Mouse (Mus musculus): ENCODE measurements around the gene Slc6a5. TPM values are rescaled to one million over a fixed set of nuclear protein-coding genes. Genes with fewer than 3 reads are reported as not detected.

The Slc6a5 gene
- polyA plus RNA-seq, 2 experiments, result 0.03 TPM; not detected in 1

DNA sequence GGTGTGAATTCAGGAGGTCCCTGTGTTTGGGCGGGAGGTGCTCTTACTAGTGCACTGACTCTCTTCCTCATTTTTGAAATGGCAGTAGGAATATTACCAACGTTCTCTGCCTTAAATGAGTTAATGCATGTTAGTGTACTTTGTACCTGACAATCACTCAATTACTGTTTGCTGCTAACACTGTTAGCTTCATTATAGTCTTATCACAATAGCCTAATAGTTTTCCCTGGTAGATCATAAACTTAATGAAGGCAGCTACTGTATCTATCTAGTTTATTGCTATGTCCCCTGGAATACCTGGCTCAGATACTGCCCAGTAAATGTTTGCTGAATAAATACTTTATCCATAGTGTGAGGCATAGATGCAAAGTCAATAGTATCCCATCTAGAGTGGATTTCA, 15.2 kb upstream of the Slc6a5 start:
- H3K36me3 ChIP-seq (ENCODE audit: control insufficient read depth, insufficient read depth, low read length), result no peaks in the 10 kb centered on the region
- WGBS, result 59% methylated on average over 2 of the region's 2 CpGs
- DNase-seq (ENCODE audit: low spot score) (no peak), ATAC-seq (ENCODE audit: low FRiP score, low read depth) (no peak)
- no peak overlapping the region for H3K9ac ChIP-seq (ENCODE audit: low read depth, low read length, severe bottlenecking)
- H3K4me1 ChIP-seq (ENCODE audit: control insufficient read depth, insufficient read depth, low read length), result no peaks in the 10 kb centered on the region
- H3K27ac ChIP-seq (replicated peaks; ENCODE audit: low read depth, low read length), result no peak overlapping the region
- no peak overlapping the region for H3K4me2 ChIP-seq (replicated peaks; ENCODE audit: low read depth, low read length, severe bottlenecking)
- TF ChIP-seq POLR2A (IDR thresholded peaks at IDR 0.05; ENCODE audit: borderline replicate concordance, extremely low read depth, insufficient read depth, insufficient read length), result no peak
- no peak overlapping the region for H3K4me3 ChIP-seq (replicated peaks; ENCODE audit: low read length)
- no peaks in the 10 kb centered on the region for H3K9me3 ChIP-seq (ENCODE audit: control insufficient read depth, low read length)
- H3K27me3 ChIP-seq (ENCODE audit: control insufficient read depth, insufficient read depth, low read length), result no peaks in the 10 kb centered on the region

DNA sequence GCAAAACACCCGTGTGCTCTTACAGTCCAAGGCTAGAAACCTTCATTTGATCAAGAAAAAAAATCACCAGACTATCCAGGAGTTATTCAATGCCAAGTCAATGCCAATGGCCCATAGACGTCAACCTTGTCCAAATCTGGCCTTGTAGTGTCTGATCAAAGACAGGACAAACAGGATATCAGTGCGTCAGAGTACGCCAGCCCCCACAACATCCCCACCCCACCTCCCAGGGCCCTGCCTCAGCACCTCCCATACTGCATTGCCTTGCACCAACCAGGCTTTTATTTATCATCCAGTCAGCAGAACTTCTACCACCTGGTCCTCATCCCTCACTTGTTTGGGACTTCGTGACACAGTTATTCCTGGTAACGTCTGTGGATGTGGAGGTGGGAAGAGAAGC, 14.7 kb upstream of the Slc6a5 start:
- H3K27me3 ChIP-seq (ENCODE audit: control insufficient read depth, insufficient read depth, low read length), result no peaks in the 10 kb centered on the region
- no peaks in the 10 kb centered on the region for H3K9me3 ChIP-seq (ENCODE audit: control insufficient read depth, low read length)
- H3K4me3 ChIP-seq (replicated peaks; ENCODE audit: low read length), result no peak overlapping the region
- DNase-seq (ENCODE audit: low spot score) (no peak), ATAC-seq (ENCODE audit: low FRiP score, low read depth) (no peak)
- H3K9ac ChIP-seq (ENCODE audit: low read depth, low read length, severe bottlenecking), result no peak overlapping the region
- H3K4me2 ChIP-seq (replicated peaks; ENCODE audit: low read depth, low read length, severe bottlenecking), result no peak overlapping the region
- no peaks in the 10 kb centered on the region for H3K4me1 ChIP-seq (ENCODE audit: control insufficient read depth, insufficient read depth, low read length)
- WGBS, result 77% methylated on average over 6 of the region's 6 CpGs
- no peak overlapping the region for H3K27ac ChIP-seq (replicated peaks; ENCODE audit: low read depth, low read length)
- no peak for TF ChIP-seq POLR2A (IDR thresholded peaks at IDR 0.05; ENCODE audit: borderline replicate concordance, extremely low read depth, insufficient read depth, insufficient read length)
- no peaks in the 10 kb centered on the region for H3K36me3 ChIP-seq (ENCODE audit: control insufficient read depth, insufficient read depth, low read length)

DNA sequence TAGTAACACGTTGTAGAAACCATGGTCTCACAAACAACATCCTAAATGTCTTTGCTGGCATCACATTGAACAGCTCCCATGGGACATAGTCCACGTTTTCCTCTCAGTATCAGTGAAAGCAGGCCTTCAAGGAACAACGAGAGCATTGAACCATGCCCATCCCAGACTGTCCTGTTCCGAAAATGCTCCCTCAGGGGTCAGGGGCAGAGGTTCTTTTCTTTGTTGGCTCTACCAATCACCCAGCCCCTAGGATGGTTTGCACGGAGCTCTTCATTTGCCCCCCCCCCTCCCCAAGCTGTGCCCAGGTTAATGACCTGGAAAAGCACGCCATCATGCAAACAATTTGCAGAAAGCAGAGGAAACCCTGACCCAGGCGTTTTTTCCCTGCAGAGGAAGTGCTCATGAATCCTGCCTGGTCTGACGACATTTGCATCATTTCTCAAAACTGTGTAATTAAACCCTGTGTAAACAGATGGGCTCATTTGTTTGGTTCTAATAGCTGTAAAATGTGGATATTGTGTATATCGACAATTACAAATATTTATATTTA, 7.9 kb upstream of the Slc6a5 start:
- no peak overlapping the region for H3K4me3 ChIP-seq (replicated peaks; ENCODE audit: low read length)
- H3K36me3 ChIP-seq (ENCODE audit: control insufficient read depth, insufficient read depth, low read length), result no peaks in the 10 kb centered on the region
- no peak for TF ChIP-seq POLR2A (IDR thresholded peaks at IDR 0.05; ENCODE audit: borderline replicate concordance, extremely low read depth, insufficient read depth, insufficient read length)
- no peak overlapping the region for H3K4me2 ChIP-seq (replicated peaks; ENCODE audit: low read depth, low read length, severe bottlenecking)
- no peaks in the 10 kb centered on the region for H3K4me1 ChIP-seq (ENCODE audit: control insufficient read depth, insufficient read depth, low read length)
- no peak for ATAC-seq (ENCODE audit: low FRiP score, low read depth)
- WGBS, result 34% methylated on average over 9 of the region's 9 CpGs
- no peak for DNase-seq (ENCODE audit: low spot score)
- no peak overlapping the region for H3K9ac ChIP-seq (ENCODE audit: low read depth, low read length, severe bottlenecking)
- peaks cover 19% of the 10 kb centered on the region for H3K27me3 ChIP-seq (ENCODE audit: control insufficient read depth, insufficient read depth, low read length)
- no peaks in the 10 kb centered on the region for H3K9me3 ChIP-seq (ENCODE audit: control insufficient read depth, low read length)
- H3K27ac ChIP-seq (replicated peaks; ENCODE audit: low read depth, low read length), result no peak overlapping the region

DNA sequence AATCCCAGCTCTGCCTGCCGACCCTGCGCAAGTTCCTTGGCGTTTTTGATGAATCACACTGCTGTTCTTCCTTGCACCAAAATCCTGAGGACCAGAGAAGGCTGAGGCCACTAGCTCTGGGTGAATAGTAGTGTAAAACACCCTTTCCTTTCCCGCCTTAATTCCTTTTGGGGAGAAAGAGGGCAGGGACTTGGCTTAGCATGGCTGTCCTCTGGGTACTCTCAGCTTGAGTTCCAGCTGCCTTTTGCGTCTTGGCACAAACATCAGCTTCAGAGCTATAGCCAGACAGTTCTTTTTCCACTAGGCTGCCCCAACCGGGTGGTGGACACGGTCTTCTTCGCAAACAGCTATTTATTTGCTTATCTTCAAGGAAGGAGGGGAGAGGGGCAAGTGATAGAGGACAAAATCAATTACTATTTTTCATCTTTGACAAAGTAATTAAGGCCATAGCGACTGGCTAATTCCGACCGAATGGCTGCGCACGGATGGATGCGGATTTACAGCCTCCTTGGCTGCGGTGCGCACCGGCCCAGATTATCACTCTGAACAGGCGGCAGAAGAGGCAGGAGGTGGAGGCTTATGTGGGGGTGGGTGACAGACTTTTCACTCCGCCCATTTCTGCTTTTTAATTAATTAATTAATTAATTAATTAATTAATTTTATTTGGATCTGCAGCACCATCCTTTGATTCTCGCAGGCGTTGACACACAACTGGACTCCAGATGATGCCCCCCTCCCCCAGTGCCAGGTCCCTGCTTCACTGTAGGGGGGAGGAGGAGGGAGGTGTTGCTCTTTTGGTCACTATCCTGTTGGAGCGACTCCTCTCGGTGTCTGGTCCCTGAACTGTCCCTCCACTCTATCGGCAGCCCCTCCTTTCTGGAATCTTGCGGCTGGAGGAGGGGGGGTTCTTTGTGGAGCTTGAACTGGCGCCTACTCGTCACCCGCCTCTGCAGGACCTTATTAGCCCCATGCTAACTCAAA, 2.5 kb upstream of the Slc6a5 start:
- Histone ChIP-seq H3K4me2 (replicated peaks; ENCODE audit: low read depth, low read length, severe bottlenecking) (no peak overlapping the region), H3K4me1 (ENCODE audit: control insufficient read depth, insufficient read depth, low read length) (no peaks in the 10 kb centered on the region), H3K27ac (replicated peaks; ENCODE audit: low read depth, low read length) (no peak overlapping the region), H3K4me3 (replicated peaks; ENCODE audit: low read length) (no peak overlapping the region), H3K27me3 (ENCODE audit: control insufficient read depth, insufficient read depth, low read length) (peaks cover 73% of the 10 kb centered on the region), H3K36me3 (ENCODE audit: control insufficient read depth, insufficient read depth, low read length) (no peaks in the 10 kb centered on the region), H3K9me3 (ENCODE audit: control insufficient read depth, low read length) (no peaks in the 10 kb centered on the region), H3K9ac (ENCODE audit: low read depth, low read length, severe bottlenecking) (no peak overlapping the region)
- no peak for DNase-seq (ENCODE audit: low spot score)
- WGBS, result 2% methylated on average over 28 of the region's 28 CpGs
- no peak for TF ChIP-seq POLR2A (IDR thresholded peaks at IDR 0.05; ENCODE audit: borderline replicate concordance, extremely low read depth, insufficient read depth, insufficient read length)
- ATAC-seq (ENCODE audit: low FRiP score, low read depth), result no peak

DNA sequence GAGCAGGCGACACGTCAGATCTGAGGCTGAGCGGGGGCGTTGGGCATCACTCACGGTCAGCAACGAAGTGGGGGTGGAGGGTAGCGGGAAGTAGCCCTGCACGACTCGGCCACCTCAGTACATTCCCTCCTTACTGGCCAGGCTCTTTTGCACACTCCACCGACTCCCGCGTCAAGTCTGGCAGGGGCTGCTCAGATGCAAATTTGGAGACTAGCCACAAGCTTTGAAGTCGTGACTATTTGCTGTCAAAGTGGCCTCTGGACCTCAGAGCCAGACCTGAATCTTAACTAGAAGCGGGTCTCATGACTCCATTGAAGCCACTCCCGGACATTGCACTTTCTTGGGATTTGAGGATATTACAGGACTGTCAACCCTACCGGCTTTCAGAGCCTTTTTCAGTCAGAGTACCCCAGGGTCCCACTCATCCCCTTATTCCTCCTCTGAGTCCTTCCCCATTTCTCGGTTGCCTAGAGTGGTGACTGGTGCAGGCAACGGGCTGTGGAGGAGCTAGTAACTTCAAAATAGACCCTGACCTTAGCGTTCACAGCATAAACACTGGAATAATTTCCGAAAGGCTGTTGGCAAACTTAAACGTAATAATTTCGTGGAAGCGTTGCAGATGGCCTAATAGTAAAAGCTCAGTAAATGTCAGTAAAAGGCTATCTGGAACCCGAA, 1.6 kb upstream of the Slc6a5 start:
- Histone ChIP-seq H3K27ac (replicated peaks; ENCODE audit: low read depth, low read length) (no peak overlapping the region), H3K4me3 (replicated peaks; ENCODE audit: low read length) (no peak overlapping the region), H3K9me3 (ENCODE audit: control insufficient read depth, low read length) (no peaks in the 10 kb centered on the region), H3K4me2 (replicated peaks; ENCODE audit: low read depth, low read length, severe bottlenecking) (no peak overlapping the region), H3K4me1 (ENCODE audit: control insufficient read depth, insufficient read depth, low read length) (no peaks in the 10 kb centered on the region), H3K36me3 (ENCODE audit: control insufficient read depth, insufficient read depth, low read length) (no peaks in the 10 kb centered on the region), H3K27me3 (ENCODE audit: control insufficient read depth, insufficient read depth, low read length) (peaks cover 82% of the 10 kb centered on the region), H3K9ac (ENCODE audit: low read depth, low read length, severe bottlenecking) (no peak overlapping the region)
- no peak for TF ChIP-seq POLR2A (IDR thresholded peaks at IDR 0.05; ENCODE audit: borderline replicate concordance, extremely low read depth, insufficient read depth, insufficient read length)
- 1% methylated on average over 24 of the region's 24 CpGs for WGBS
- DNase-seq (ENCODE audit: low spot score) (no peak), ATAC-seq (ENCODE audit: low FRiP score, low read depth) (no peak)
